Mouse (Mus musculus): ENCODE measurements at regions not wholly inside any gene's neighbourhood (a gene's known extent, or its start where the extent isn't known, plus 50 kb on each side); places are given as distances from the start of the nearest gene placed in this dataset.

GRCm38 (mm10) chr12:91947998-91948397 is 99.0 kb upstream of the Sel1l start:
- TF ChIP-seq POLR2A (IDR thresholded peaks at IDR 0.05; ENCODE audit: low read depth, low read length) (no peak), CTCF (conservative IDR thresholded peaks at IDR 0.05; ENCODE audit: insufficient read depth, insufficient read length, low read depth, low read length) (no peak)
- DNase-seq = no peak
- Histone ChIP-seq H3K36me3 (ENCODE audit: control insufficient read depth, insufficient read depth, low read length) (no peaks in the 10 kb centered on the region), H3K4me1 (ENCODE audit: control insufficient read depth, insufficient read depth, low read length) (no peaks in the 10 kb centered on the region), H3K27me3 (replicated peaks; ENCODE audit: control insufficient read depth, insufficient read depth, low read length) (no peaks in the 10 kb centered on the region; the same call in 1 of the 2 replicates), H3K27ac (ENCODE audit: insufficient read depth, low read depth, low read length) (no peak overlapping the region), H3K4me3 (ENCODE audit: insufficient read depth, low read depth, low read length) (no peak overlapping the region)
- 44% methylated on average over 3 of the region's 3 CpGs for WGBS

DNA sequence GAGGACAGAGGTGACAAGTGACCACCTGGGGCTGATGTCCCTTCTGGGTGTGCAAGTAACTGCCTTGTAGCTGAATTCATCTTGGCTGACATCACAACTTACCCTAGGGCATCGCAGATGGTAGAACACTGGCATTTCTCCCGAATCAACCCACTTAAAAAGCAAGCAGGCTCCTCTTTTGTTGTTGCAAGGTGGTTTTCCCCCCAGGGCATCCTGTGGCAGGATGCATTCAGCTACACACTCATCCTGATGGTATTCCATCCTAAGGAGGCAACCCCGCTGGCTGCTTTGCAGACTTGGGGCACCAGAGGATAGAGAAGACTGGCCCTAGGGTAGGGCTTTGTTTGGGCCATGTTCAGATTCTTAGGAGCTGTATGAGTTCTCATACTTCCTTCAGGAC is 97.6 kb upstream of the Sel1l start:
- no peaks in the 10 kb centered on the region; the same call in 1 of the 2 replicates for H3K27me3 ChIP-seq (replicated peaks; ENCODE audit: control insufficient read depth, insufficient read depth, low read length)
- DNase-seq = no peak
- H3K4me1 ChIP-seq (ENCODE audit: control insufficient read depth, insufficient read depth, low read length) = no peaks in the 10 kb centered on the region
- no peak overlapping the region for H3K27ac ChIP-seq (ENCODE audit: insufficient read depth, low read depth, low read length)
- TF ChIP-seq POLR2A (IDR thresholded peaks at IDR 0.05; ENCODE audit: low read depth, low read length) (no peak), CTCF (conservative IDR thresholded peaks at IDR 0.05; ENCODE audit: insufficient read depth, insufficient read length, low read depth, low read length) (no peak)
- H3K36me3 ChIP-seq (ENCODE audit: control insufficient read depth, insufficient read depth, low read length) = no peaks in the 10 kb centered on the region
- no peak overlapping the region for H3K4me3 ChIP-seq (ENCODE audit: insufficient read depth, low read depth, low read length)
- WGBS = 85% methylated on average over 3 of the region's 3 CpGs

GRCm38 (mm10) chr12:91932490-91933361 is 83.8 kb upstream of the Sel1l start:
- 33% methylated on average over 7 of the region's 7 CpGs for WGBS
- TF ChIP-seq POLR2A (IDR thresholded peaks at IDR 0.05; ENCODE audit: low read depth, low read length) (no peak), CTCF (conservative IDR thresholded peaks at IDR 0.05; ENCODE audit: insufficient read depth, insufficient read length, low read depth, low read length) (no peak)

GRCm38 (mm10) chr12:91931586-91931985 is 82.6 kb upstream of the Sel1l start:
- H3K36me3 ChIP-seq (ENCODE audit: control insufficient read depth, insufficient read depth, low read length) = no peaks in the 10 kb centered on the region
- no peak for DNase-seq
- TF ChIP-seq POLR2A (IDR thresholded peaks at IDR 0.05; ENCODE audit: low read depth, low read length) (no peak), CTCF (conservative IDR thresholded peaks at IDR 0.05; ENCODE audit: insufficient read depth, insufficient read length, low read depth, low read length) (no peak)
- H3K27me3 ChIP-seq (replicated peaks; ENCODE audit: control insufficient read depth, insufficient read depth, low read length) = no peaks in the 10 kb centered on the region
- H3K4me3 ChIP-seq (ENCODE audit: insufficient read depth, low read depth, low read length) = no peak overlapping the region
- 85% methylated on average over 6 of the region's 6 CpGs for WGBS
- H3K27ac ChIP-seq (ENCODE audit: insufficient read depth, low read depth, low read length) = no peak overlapping the region
- H3K4me1 ChIP-seq (ENCODE audit: control insufficient read depth, insufficient read depth, low read length) = no peaks in the 10 kb centered on the region

More at GRCm38 (mm10) chr12:91932490-91933361, 83.8 kb upstream of the Sel1l start:
- H3K36me3 ChIP-seq (ENCODE audit: control insufficient read depth, insufficient read depth, low read length) = no peaks in the 10 kb centered on the region
- no peaks in the 10 kb centered on the region for H3K27me3 ChIP-seq (replicated peaks; ENCODE audit: control insufficient read depth, insufficient read depth, low read length)
- no peaks in the 10 kb centered on the region for H3K4me1 ChIP-seq (ENCODE audit: control insufficient read depth, insufficient read depth, low read length)
- H3K4me3 ChIP-seq (ENCODE audit: insufficient read depth, low read depth, low read length) = no peak overlapping the region
- DNase-seq = peak; percentile 7
- H3K27ac ChIP-seq (ENCODE audit: insufficient read depth, low read depth, low read length) = no peak overlapping the region

GRCm38 (mm10) chr12:91929386-91930054 is 80.6 kb upstream of the Sel1l start:
- Histone ChIP-seq H3K27ac (ENCODE audit: insufficient read depth, low read depth, low read length) (no peak overlapping the region), H3K4me1 (ENCODE audit: control insufficient read depth, insufficient read depth, low read length) (no peaks in the 10 kb centered on the region), H3K27me3 (replicated peaks; ENCODE audit: control insufficient read depth, insufficient read depth, low read length) (no peaks in the 10 kb centered on the region), H3K36me3 (ENCODE audit: control insufficient read depth, insufficient read depth, low read length) (no peaks in the 10 kb centered on the region), H3K4me3 (ENCODE audit: insufficient read depth, low read depth, low read length) (no peak overlapping the region)
- 52% methylated on average over 7 of the region's 7 CpGs for WGBS
- TF ChIP-seq CTCF (conservative IDR thresholded peaks at IDR 0.05; ENCODE audit: insufficient read depth, insufficient read length, low read depth, low read length) (no peak), POLR2A (IDR thresholded peaks at IDR 0.05; ENCODE audit: low read depth, low read length) (no peak)
- no peak for DNase-seq

- no peak for DNase-seq
- no peaks in the 10 kb centered on the region for H3K27me3 ChIP-seq (replicated peaks; ENCODE audit: control insufficient read depth, insufficient read depth, low read length)
- no peaks in the 10 kb centered on the region for H3K4me1 ChIP-seq (ENCODE audit: control insufficient read depth, insufficient read depth, low read length)
- H3K36me3 ChIP-seq (ENCODE audit: control insufficient read depth, insufficient read depth, low read length) = no peaks in the 10 kb centered on the region
- H3K27ac ChIP-seq (ENCODE audit: insufficient read depth, low read depth, low read length) = no peak overlapping the region
- TF ChIP-seq POLR2A (IDR thresholded peaks at IDR 0.05; ENCODE audit: low read depth, low read length) (no peak), CTCF (conservative IDR thresholded peaks at IDR 0.05; ENCODE audit: insufficient read depth, insufficient read length, low read depth, low read length) (no peak)
- H3K4me3 ChIP-seq (ENCODE audit: insufficient read depth, low read depth, low read length) = no peak overlapping the region
- WGBS = 68% methylated on average over 6 of the region's 6 CpGs
Measured at GRCm38 (mm10) chr12:91927576-91927975, 78.6 kb upstream of the Sel1l start.

DNA sequence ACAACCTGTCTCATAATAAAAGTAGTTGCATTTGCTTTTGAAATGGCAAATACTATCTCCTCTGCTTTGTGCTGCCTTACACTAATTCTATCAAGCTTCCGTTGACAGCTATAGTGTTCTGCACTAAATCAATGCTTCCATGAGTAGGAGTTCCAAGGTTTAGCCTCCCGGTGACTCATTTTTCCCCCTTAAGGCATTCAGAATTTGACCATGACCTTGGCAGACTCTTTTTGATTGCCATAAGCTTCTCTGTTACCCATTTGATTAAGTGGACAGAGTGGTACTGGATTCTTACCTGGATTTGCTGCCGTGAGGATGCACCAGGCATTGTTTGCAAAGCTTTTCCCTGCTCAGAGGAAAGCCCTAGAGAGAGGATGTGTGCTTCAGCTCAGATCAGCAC is 66.5 kb upstream of the Sel1l start:
- H3K36me3 ChIP-seq (ENCODE audit: control insufficient read depth, insufficient read depth, low read length) = no peaks in the 10 kb centered on the region
- H3K4me1 ChIP-seq (ENCODE audit: control insufficient read depth, insufficient read depth, low read length) = no peaks in the 10 kb centered on the region
- 56% methylated on average over 3 of the region's 3 CpGs for WGBS
- no peak overlapping the region for H3K4me3 ChIP-seq (ENCODE audit: insufficient read depth, low read depth, low read length)
- TF ChIP-seq POLR2A (IDR thresholded peaks at IDR 0.05; ENCODE audit: low read depth, low read length) (no peak), CTCF (conservative IDR thresholded peaks at IDR 0.05; ENCODE audit: insufficient read depth, insufficient read length, low read depth, low read length) (no peak)
- H3K27ac ChIP-seq (ENCODE audit: insufficient read depth, low read depth, low read length) = no peak overlapping the region
- no peak for DNase-seq
- H3K27me3 ChIP-seq (replicated peaks; ENCODE audit: control insufficient read depth, insufficient read depth, low read length) = no peaks in the 10 kb centered on the region
